Mouse (Mus musculus) lung, embryonic 15.5 days (tissue): ENCODE results near the gene Zfp113. TPM values are rescaled to one million over a fixed set of nuclear protein-coding genes. Genes with fewer than 3 reads are reported as not detected.

Experiments
- microRNA counts: library from miRNA; unstranded; fragments of <30 nt; microRNA quantifications from one replicate; lab custom pipeline; 2016
- microRNA-seq: library from miRNA; unstranded; fragments of <30 nt; microRNA quantifications from one replicate; pipeline ENCODE4, GENCODE M21; 2016
- polyA plus RNA-seq: library from polyadenylated mRNA; unstranded; fragments of >200 nt; fragmentation: Nextera tagmentation; extraction: Ambion mirVana; gene quantifications from 2 replicates; pipeline ENCODE4 v1.2.1, GENCODE M21; 2015

Gene Zfp113
- polyA plus RNA-seq, 1 experiment from 2014 or later, result 21.3 TPM

MicroRNAs encoded within 50 kb of the gene (microRNA counts, 519-probe panel; counts per million panel counts)
- 3,376 counts per million, percentile 89 among the panel's probes with 10 or more counts for microRNA mmu-miR-106b (lab: Ali Mortazavi, UCI)
- microRNA mmu-miR-25 (lab: Ali Mortazavi, UCI), result 4,018 counts per million, percentile 96 among the panel's probes with 10 or more counts
- 3,323 counts per million, percentile 88 among the panel's probes with 10 or more counts for microRNA mmu-miR-93 (lab: Ali Mortazavi, UCI)

Small RNA genes within 50 kb of the gene (microRNA-seq; reads per million reads assigned to microRNA genes)
- 7,826 reads per million, percentile 93 among the genes with 10 or more reads in this experiment for gene Mir106b
- 527 reads per million, percentile 71 among the genes with 10 or more reads in this experiment for gene Mir25
- gene Mir93, result 11,765 reads per million, percentile 95 among the genes with 10 or more reads in this experiment

Other genes with a start within 250 kb of the Zfp113 start
- 0.33 and 0.37 TPM in 2 replicates for gene Cyp3a13, start 234.1 kb downstream of the Zfp113 start, polyA plus RNA-seq
- 0.10 and 0.12 TPM in 2 replicates for gene Gjc3, start 192.6 kb downstream of the Zfp113 start, polyA plus RNA-seq
- gene Azgp1, start 174.2 kb downstream of the Zfp113 start, polyA plus RNA-seq, result 0.17 TPM in 1 of 2 replicates, not detected in the other
- not detected in 2 replicates for gene Smok3a, start 134.5 kb downstream of the Zfp113 start, polyA plus RNA-seq
- gene Smok3b, start 134.3 kb downstream of the Zfp113 start, polyA plus RNA-seq, result not detected in 2 replicates
- not detected in 2 replicates for gene Smok3c, start 102.5 kb downstream of the Zfp113 start, polyA plus RNA-seq
- gene Zkscan1, start 70.7 kb downstream of the Zfp113 start, polyA plus RNA-seq, result 15.8 and 16.6 TPM in 2 replicates
- 61.3 and 66.3 TPM in 2 replicates for gene Zscan21, start 38.8 kb downstream of the Zfp113 start, polyA plus RNA-seq
- 316 and 320 TPM in 2 replicates for gene Cops6, start 5.3 kb upstream of the Zfp113 start, polyA plus RNA-seq
- gene Ap4m1, start 16.3 kb upstream of the Zfp113 start, polyA plus RNA-seq, result 22.8 and 26.2 TPM in 2 replicates
- 216 and 228 TPM in 2 replicates for gene Mcm7, start 16.7 kb upstream of the Zfp113 start, polyA plus RNA-seq
- gene Taf6, start 31.7 kb upstream of the Zfp113 start, polyA plus RNA-seq, result 86.7 and 92.3 TPM in 2 replicates
- gene Cnpy4, start 31.7 kb upstream of the Zfp113 start, polyA plus RNA-seq, result 61.0 and 63.5 TPM in 2 replicates
- gene Mblac1, start 38.6 kb upstream of the Zfp113 start, polyA plus RNA-seq, result 9.1 and 9.7 TPM in 2 replicates
- not detected in 2 replicates for gene Nxpe5, start 70.2 kb upstream of the Zfp113 start, polyA plus RNA-seq
- gene Lamtor4, start 99.7 kb upstream of the Zfp113 start, polyA plus RNA-seq, result 58.1 and 58.6 TPM in 2 replicates
- 4.5 and 5.7 TPM in 2 replicates for gene BC037034, start 108.3 kb upstream of the Zfp113 start, polyA plus RNA-seq
- gene Gal3st4, start 117.1 kb upstream of the Zfp113 start, polyA plus RNA-seq, result 1.1 and 2.0 TPM in 2 replicates
- 0.13 and 0.24 TPM in 2 replicates for gene Gm43720, start 124.2 kb upstream of the Zfp113 start, polyA plus RNA-seq
- gene Gpc2, start 124.3 kb upstream of the Zfp113 start, polyA plus RNA-seq, result 18.9 and 20.6 TPM in 2 replicates
- gene Stag3, start 124.5 kb upstream of the Zfp113 start, polyA plus RNA-seq, result 2.6 and 3.6 TPM in 2 replicates
- gene Pvrig, start 186.2 kb upstream of the Zfp113 start, polyA plus RNA-seq, result 0.39 TPM in 1 of 2 replicates, not detected in the other